Mouse (Mus musculus) ES-Bruce4 (cell line): ENCODE measurements at regions not wholly inside any gene's neighbourhood (a gene's known extent, or its start where the extent isn't known, plus 50 kb on each side); places are given as distances from the start of the nearest gene placed in this dataset.

Experiments used
- CTCF ChIP-seq: IDR thresholded peaks from one replicate; pipeline ENCODE4 v1.8.1; 2011; ENCODE audit warnings: low read depth, low read length
- EP300 ChIP-seq: IDR thresholded peaks from 2 replicates; pipeline ENCODE4 v1.6.1; 2011; ENCODE audit warnings: low read depth, low read length; ENCODE audit not compliant: insufficient read depth

GRCm38 (mm10) chr4:31699296-31699695, 264.6 kb upstream of the Map3k7 start:
- TF ChIP-seq CTCF (no peak), EP300 (no peak)
